Mouse (Mus musculus) megakaryocyte, embryonic 14.5 days (primary cell): Measurements from ENCODE around the gene Kif22. TPM values are rescaled to one million over a fixed set of nuclear protein-coding genes. Genes with fewer than 3 reads are reported as not detected.
A peak's percentile ranks its signal among the peaks of the same experiment; 100 is the strongest.

ENCODE experiments used
- H3K27me3 ChIP-seq: replicated peaks from 2 replicates; pipeline ENCODE3; 2012; ENCODE audit warnings: inconsistent platforms
- H3K36me3 ChIP-seq: replicated peaks from 2 replicates; pipeline ENCODE3; 2012; ENCODE audit warnings: low read length, inconsistent platforms, mixed read lengths
- H3K4me1 ChIP-seq: 2 replicates; pipeline ENCODE4 v1.6.1; 2012; ENCODE audit warnings: inconsistent platforms
- H3K4me3 ChIP-seq: replicated peaks from 2 replicates; pipeline ENCODE3; 2012; ENCODE audit warnings: moderate library complexity, mild to moderate bottlenecking, inconsistent platforms
- H3K9me3 ChIP-seq: 2 replicates; pipeline ENCODE4 v1.6.1; 2012; ENCODE audit warnings: inconsistent platforms
- FLI1 ChIP-seq: IDR thresholded peaks from 2 replicates; pipeline ENCODE4 v1.6.1; 2012; ENCODE audit warnings: low read length, inconsistent platforms, mixed read lengths
- GATA1 ChIP-seq: IDR thresholded peaks from 3 replicates; pipeline ENCODE4 v1.6.1; 2012; ENCODE audit warnings: mixed read lengths, low read length, inconsistent platforms, borderline replicate concordance
- polyA plus RNA-seq: library from polyadenylated mRNA; stranded (reverse); fragments of >175 nt; gene quantifications from 2 replicates; pipeline ENCODE4 v1.2.3, GENCODE M21; 2012; ENCODE audit warnings: low replicate concordance; ENCODE audit not compliant: insufficient read depth

The Kif22 gene
- polyA plus RNA-seq, 1 experiment, result 18.0 TPM

DNA sequence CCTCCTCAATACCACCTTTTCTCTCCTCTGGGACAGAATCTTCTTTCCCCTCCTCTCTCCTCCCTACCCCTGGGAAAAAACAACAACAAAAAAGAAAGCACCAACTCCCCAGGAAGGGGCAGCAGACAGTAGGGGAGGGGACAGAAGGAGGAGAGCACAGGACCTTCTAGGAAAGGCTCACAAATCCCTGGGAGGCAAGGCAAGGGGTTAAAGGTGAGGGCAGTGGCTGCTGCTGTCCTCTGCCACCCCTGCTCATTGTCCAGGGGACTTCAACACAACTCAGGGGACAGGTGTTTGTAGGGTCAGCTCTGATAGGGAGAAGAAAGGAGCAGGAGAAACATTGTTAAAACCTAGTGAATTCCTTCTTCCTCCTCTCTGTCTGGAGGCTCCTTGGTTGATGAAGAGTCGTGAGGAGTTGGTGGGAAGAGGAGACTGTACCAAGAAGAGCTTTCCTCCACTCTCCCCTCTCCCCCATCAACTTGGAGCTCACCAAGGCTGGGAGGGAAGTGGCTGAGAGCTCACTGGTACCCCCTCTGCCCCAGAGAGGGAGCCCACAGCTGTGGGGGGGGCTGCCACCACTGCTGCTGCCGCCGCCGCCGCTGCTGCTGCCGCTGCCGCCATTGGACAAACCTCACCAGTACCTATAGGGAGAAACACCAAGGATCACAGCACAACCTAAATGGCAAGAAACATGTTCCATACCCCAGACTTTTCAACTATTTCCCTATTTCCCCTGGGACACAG is 19.6 kb downstream of the Kif22 start:
- Histone ChIP-seq H3K4me3 (peak overlapping the region; percentile 96), H3K9me3 (no peaks in the 10 kb centered on the region), H3K4me1 (peaks cover 76% of the 10 kb centered on the region), H3K27me3 (no peaks in the 10 kb centered on the region), H3K36me3 (peaks cover 48% of the 10 kb centered on the region)
- TF ChIP-seq GATA1 (no peak), FLI1 (no peak)

DNA sequence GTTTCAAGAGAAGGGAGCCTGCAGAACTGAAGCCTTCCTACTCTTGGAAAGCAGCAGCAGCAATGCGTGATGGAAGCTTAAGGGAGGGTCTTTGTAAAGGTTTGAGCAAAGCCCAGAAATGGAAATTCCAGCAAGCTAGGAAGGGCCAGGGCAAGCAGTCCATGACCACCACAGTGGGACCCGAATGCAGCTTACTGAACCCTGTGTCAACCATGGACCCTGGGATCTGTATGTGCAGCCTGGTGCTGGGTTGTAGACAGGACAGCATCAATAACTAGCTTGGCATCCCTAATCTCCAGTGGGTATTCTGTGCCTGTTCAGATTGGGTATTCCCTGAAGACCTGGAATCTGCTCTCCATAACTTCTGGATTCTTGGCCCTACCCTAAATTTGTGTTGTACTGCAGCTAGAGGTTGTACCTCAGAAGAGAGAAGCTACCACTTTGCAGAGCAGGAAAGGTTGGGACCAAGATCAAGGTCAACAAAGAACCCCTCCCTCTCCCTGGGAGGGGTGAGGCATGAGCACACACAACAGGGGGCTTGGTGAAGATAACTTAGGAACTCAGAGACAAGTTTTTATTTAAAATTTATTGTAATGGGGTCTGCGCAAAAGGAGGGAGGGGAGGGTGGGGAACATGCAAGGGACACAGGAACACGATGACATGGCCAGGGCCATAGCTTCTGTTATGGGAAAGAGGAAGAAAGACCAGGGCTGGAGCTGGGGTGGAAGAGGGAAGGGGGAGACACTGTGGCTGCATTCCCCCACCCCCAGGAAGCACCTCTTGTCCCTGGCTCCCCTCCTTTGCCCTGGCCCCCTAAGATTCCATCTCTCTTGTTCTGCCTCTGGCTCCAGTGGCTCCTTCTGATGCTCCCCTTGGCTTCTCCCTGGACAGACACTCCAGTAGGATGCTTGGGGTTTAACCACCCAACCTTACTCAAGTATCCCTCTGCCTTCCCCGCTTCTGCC is 20.4 kb downstream of the Kif22 start:
- Histone ChIP-seq H3K9me3 (no peaks in the 10 kb centered on the region), H3K36me3 (peaks cover 48% of the 10 kb centered on the region), H3K27me3 (no peaks in the 10 kb centered on the region), H3K4me1 (peaks cover 77% of the 10 kb centered on the region), H3K4me3 (peak overlapping the region; percentile 83)
- TF ChIP-seq GATA1 (no peak), FLI1 (no peak)

DNA sequence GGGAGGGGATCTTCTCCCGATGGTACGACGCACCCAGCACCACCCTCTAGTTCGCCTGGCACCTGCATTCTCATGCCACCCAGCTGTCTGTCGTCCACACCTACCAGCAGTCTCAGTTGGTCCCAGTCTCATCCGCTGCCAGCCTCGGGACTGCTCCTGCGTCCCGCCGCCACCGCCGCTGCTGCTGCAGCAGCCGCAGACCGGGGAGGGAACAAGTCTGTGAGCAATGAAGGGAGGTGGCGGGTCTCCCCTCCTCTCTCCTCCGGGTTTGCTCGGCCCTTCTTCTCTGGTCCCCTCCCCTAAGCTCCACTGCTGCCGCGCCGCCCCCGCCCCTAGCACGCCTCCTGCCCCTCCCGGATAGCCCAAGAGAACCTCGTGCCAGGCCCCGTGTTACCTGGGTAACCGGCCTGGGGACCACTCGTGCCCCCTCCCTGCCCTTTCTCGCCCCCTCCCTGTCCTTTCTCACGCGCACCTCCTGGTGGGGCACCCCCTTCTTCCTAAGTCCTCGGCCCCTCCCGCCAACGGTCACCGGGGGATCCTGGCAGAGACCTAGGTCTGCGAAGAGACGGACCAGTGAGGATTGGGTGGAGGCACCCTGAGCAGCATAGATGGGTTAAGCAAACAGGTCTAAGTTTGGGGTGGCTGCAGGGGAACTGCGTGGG is 21.2 kb downstream of the Kif22 start, which contains the start of the genes Gm42742 and Prrt2:
Gene Gm42742 (minus strand): TSS at position 197 of the 662 bp plus-strand sequence.
Gene Prrt2 (minus strand): TSS at position 311 of the 662 bp plus-strand sequence.
- no peaks in the 10 kb centered on the region for H3K27me3 ChIP-seq
- peak within 1 kb of the TSS; percentile 83 for H3K4me3 ChIP-seq
- H3K4me1 ChIP-seq, result peaks cover 82% of the 10 kb centered on the region
- H3K36me3 ChIP-seq, result peaks cover 48% of the 10 kb centered on the region
- TF ChIP-seq GATA1 (no peak), FLI1 (no peak)
- H3K9me3 ChIP-seq, result no peaks in the 10 kb centered on the region

DNA sequence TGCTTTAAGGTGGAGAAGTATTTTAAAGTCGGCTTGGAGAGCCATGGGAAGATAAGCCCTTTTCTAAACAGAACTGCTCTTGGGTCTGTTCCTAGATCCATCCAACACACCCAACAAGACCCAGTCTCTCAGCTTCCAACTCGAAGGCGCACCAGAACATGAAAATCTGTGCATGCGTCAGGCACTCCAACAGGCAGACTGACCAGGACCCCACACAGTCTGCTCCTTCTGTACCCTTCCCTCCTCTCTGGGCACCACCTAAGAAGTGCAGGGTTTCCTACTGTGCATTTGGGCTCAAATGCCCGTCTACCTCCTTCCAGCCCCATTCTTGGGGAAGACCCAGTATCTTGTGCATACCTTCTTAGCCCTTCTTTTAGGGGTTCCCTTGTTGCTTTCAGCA is 21.8 kb downstream of the Kif22 start:
- Histone ChIP-seq H3K4me1 (peaks cover 87% of the 10 kb centered on the region), H3K4me3 (peak overlapping the region; percentile 83)

DNA sequence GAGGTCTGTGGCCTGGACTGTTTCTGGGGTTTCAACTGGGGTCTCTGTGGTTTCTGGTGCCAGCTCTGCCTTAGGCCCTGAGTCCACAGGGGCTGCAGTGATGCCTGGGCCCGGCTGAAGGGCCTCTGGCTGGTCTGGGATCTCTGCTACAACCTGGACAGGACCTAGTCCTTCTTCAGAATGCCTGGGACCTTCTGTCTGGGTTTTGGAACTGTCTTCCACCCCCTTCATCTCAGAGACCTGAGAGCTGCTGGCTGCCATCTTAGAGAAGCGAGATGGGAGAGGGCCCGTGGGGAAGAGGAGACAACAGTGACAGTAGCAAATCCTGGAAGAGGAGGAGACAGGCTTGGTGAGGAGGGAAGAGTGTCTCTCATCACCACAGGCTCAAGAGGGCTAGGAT is 22.2 kb downstream of the Kif22 start:
- Histone ChIP-seq H3K9me3 (no peaks in the 10 kb centered on the region), H3K4me3 (no peak overlapping the region), H3K4me1 (peaks cover 87% of the 10 kb centered on the region), H3K27me3 (no peaks in the 10 kb centered on the region), H3K36me3 (peaks cover 57% of the 10 kb centered on the region)
- TF ChIP-seq GATA1 (no peak), FLI1 (no peak)

More for the DNA sequence above, 21.8 kb downstream of the Kif22 start:
- Histone ChIP-seq H3K36me3 (peaks cover 53% of the 10 kb centered on the region), H3K9me3 (no peaks in the 10 kb centered on the region), H3K27me3 (no peaks in the 10 kb centered on the region)
- no peak for TF ChIP-seq GATA1
- TF ChIP-seq FLI1, result no peak

DNA sequence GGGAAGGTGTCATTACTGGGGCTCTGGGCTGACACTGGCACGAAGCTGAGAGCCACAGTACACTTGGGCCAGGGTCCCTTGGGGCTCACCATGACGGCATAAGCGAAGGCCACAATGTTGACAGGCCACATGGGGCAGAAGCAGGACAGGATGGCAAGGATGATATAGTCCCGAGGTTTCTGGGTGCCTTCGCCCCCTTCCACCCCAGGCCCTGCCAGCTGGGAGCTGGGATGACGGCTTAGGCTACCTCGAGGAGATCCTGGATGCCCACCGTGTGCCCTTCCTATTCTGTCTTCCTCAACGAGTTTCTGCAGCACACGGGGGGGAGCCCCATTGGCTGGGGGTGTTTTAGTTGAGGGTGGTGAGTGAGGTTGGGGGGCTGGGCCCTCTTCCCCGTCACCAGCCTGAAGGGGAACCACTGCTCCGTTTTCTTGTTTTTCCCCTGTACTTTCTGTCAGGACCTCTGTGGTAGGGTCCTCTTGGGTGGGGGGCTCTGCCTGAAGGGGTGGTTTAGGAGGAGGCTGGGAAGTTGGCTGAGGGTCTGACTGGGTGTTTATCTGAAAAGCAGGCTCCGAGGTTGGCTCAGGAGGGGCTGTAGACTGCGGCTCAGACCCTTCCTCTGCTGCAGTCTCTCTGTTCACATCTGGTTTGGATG is 22.8 kb downstream of the Kif22 start:
- Histone ChIP-seq H3K4me1 (peaks cover 87% of the 10 kb centered on the region), H3K4me3 (no peak overlapping the region), H3K27me3 (no peaks in the 10 kb centered on the region), H3K9me3 (no peaks in the 10 kb centered on the region), H3K36me3 (peaks cover 53% of the 10 kb centered on the region)
- TF ChIP-seq FLI1 (no peak), GATA1 (no peak)

DNA sequence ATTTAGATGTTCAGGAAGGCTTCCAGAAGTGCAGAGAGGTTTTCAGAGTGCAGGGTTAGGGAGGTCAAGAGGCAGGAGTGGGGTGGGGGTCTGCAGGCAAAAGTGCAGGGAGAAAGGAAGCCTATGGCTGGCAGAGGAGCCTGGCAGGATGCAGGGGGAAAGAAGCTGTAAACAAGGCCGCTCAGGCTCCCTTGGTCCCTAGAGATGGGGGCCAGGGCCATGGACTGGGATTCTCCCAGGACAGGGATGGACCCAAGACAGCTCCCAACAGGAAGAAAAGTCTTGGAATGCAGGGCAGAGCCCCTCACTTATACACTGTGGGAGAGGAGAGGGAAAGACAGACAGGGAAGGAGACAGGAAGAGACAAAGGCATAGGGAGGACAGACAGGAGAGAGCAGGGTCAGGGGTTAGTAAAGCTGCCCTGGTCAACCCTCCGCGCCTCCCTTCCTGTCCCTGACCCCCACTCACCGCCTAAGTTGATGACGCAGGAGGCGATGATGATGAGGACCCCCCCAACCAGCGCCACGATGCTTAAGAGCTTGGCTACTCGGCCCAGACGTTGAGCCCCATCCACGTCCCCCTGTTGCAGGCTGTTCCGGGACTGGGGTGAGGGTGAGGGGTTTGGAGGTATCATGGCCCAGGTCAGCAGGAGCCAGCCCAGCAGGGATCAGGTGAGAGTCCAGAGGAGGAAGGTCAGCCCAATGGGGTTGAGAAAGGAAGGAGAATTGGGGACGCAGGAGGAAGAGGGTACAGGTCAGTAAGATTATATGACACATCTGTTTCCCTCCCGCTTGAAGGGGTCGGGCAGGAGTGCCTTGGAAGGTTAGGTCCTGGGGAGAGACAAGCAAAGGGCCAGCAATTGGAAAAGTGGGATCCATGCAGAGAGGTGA is 23.6 kb downstream of the Kif22 start:
- Histone ChIP-seq H3K9me3 (no peaks in the 10 kb centered on the region), H3K4me1 (peaks cover 79% of the 10 kb centered on the region), H3K27me3 (no peaks in the 10 kb centered on the region), H3K4me3 (no peak overlapping the region), H3K36me3 (peaks cover 46% of the 10 kb centered on the region)
- TF ChIP-seq GATA1 (no peak), FLI1 (no peak)

DNA sequence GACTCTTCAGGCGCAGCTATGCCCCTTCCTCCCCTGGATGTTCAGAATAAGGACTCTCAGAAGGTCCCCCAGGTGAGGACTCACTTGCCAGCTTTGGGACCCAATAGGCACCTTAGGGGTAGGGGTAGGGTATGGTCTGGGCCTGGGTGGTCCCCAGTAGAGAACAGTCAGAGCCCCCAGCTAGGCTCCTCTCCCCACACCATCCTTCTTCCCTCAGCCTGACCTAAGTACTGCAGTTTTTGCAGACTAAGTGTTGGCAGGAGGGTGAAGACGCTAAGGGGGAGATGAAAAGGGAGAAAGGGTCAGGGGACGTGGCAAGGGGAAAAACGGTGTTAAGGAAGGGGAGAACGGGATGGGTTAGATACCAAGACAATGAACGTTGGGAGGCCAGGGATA is 24.3 kb downstream of the Kif22 start:
- TF ChIP-seq FLI1, result no peak
- TF ChIP-seq GATA1, result no peak
- no peaks in the 10 kb centered on the region for H3K27me3 ChIP-seq
- peaks cover 79% of the 10 kb centered on the region for H3K4me1 ChIP-seq
- H3K4me3 ChIP-seq, result no peak overlapping the region
- no peaks in the 10 kb centered on the region for H3K9me3 ChIP-seq
- peaks cover 46% of the 10 kb centered on the region for H3K36me3 ChIP-seq
